17 mouse cellular contexts compared by ENCODE assay signal in the genomic region with DNA sequence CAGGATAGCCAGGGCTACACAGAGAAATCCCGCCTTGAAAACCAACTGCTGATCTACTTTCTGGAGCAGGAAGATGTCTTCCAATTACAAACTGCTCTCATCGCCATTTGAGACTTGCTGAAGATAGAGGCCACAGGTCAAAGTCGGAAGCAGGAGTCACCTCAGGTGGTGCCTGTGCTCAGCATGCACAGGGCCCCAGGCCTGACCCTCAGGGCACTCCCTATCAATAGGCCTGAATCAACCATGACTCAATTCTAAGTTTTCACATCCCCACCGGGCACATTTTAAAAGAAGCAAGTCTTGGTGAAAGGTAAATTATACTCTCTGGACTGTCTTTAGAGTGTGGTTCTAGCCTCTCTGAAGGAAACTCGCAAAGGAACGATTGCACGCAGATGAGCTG. TPM values are rescaled to one million over a fixed set of nuclear protein-coding genes. Genes with fewer than 3 reads are reported as not detected.
DNase-seq lines count a peak whose midpoint lies in the region; ATAC-seq and TF ChIP-seq lines count a peak whose summit lies in the region.
"Had no signal": no experiment of that assay in that cellular context is flagged by ENCODE, and none has a peak within 500 bp of the region (broad histone marks: within the 10 kb centered on the region; RNA-seq: fewer than 3 reads in every experiment).

No protein-coding gene starts in this region.

- no peaks in the 10 kb centered on the region for H3K27me3 ChIP-seq in heart, embryonic 12.5 days (replicated peaks)
- no peaks in the 10 kb centered on the region for H3K27me3 ChIP-seq in liver, adult 2 months (ENCODE audit: control insufficient read depth, insufficient read depth, low read length)
- no peaks in the 10 kb centered on the region for H3K27me3 ChIP-seq in embryonic facial prominence, embryonic 10.5 days (replicated peaks; ENCODE audit: low read depth, poor library complexity, severe bottlenecking)
- no peaks in the 10 kb centered on the region for H3K27me3 ChIP-seq in liver, postnatal 0 days (ENCODE audit: insufficient read depth, low read length)
- H3K27me3 ChIP-seq in forebrain, embryonic 13.5 days = no peaks in the 10 kb centered on the region
- H3K27me3 ChIP-seq: embryonic facial prominence, embryonic 13.5 days; heart, embryonic 15.5 days; megakaryocyte, embryonic 14.5 days had no signal

- TF ChIP-seq CTCF in liver, adult 2 months (IDR thresholded peaks at IDR 0.05; ENCODE audit: low read depth, low read length) = no peak
- TF ChIP-seq CTCF in liver, postnatal 0 days (IDR thresholded peaks at IDR 0.05; ENCODE audit: low read depth) = no peak

- no peak for DNase-seq in heart, postnatal 4 days
- DNase-seq in liver, adult 2 months (ENCODE audit: extremely low read depth, low read depth, low spot score) = peak; percentile 57
- DNase-seq in liver = no peak
- DNase-seq in embryonic facial prominence, embryonic 10.5 days (ENCODE audit: low spot score) = no peak
- no peak for DNase-seq in liver, postnatal 0 days
- DNase-seq in urinary bladder, adult 2 months (ENCODE audit: low spot score) = no peak
- DNase-seq: cerebellum, adult 11 months; cerebellum, postnatal 36 days; gastrocnemius, postnatal 14 days; kidney, postnatal 25 days; left cerebral cortex, postnatal 4 days; lung, adult 2 months had no signal

- H3K4me3 ChIP-seq in heart, embryonic 12.5 days = no peak overlapping the region
- H3K4me3 ChIP-seq in liver, adult 2 months (ENCODE audit: insufficient read depth, low read depth, low read length) = no peak overlapping the region
- peak overlapping the region; percentile 2; the same call in 1 of the 2 replicates for H3K4me3 ChIP-seq in embryonic facial prominence, embryonic 10.5 days
- H3K4me3 ChIP-seq in liver, postnatal 0 days (ENCODE audit: low read depth, low read length) = no peak overlapping the region
- no peak overlapping the region for H3K4me3 ChIP-seq in forebrain, embryonic 13.5 days
- H3K4me3 ChIP-seq: embryonic facial prominence, embryonic 13.5 days; heart, embryonic 15.5 days had no signal

- 72% methylated on average over 7 of the region's 7 CpGs for WGBS in heart, embryonic 12.5 days
- 52% methylated on average over 7 of the region's 7 CpGs for WGBS in liver, adult 2 months
- 79% methylated on average over 7 of the region's 7 CpGs for WGBS in embryonic facial prominence, embryonic 10.5 days
- WGBS in liver, postnatal 0 days (ENCODE audit: insufficient replicate concordance) = 75% methylated on average over 7 of the region's 7 CpGs
- 82% methylated on average over 7 of the region's 7 CpGs for WGBS in forebrain, embryonic 13.5 days

- H3K36me3 ChIP-seq in heart, embryonic 12.5 days = no peaks in the 10 kb centered on the region; the same call in 1 of the 2 replicates
- no peaks in the 10 kb centered on the region for H3K36me3 ChIP-seq in liver, adult 2 months (ENCODE audit: control insufficient read depth, insufficient read depth, low read length)
- peaks cover 33% of the 10 kb centered on the region for H3K36me3 ChIP-seq in embryonic facial prominence, embryonic 10.5 days (replicated peaks)
- H3K36me3 ChIP-seq in liver, postnatal 0 days (replicated peaks; ENCODE audit: insufficient read depth, low read length) = peaks cover 6% of the 10 kb centered on the region; the same call in 1 of the 2 replicates
- H3K36me3 ChIP-seq in forebrain, embryonic 13.5 days (ENCODE audit: poor library complexity, severe bottlenecking) = no peaks in the 10 kb centered on the region
- H3K36me3 ChIP-seq: heart, embryonic 15.5 days had no signal

- no peak for TF ChIP-seq EP300 in liver, postnatal 0 days (IDR thresholded peaks at IDR 0.05; ENCODE audit: low read depth)

- no peak for ATAC-seq in heart, embryonic 12.5 days (ENCODE audit: insufficient number of reproducible peaks, low FRiP score)
- ATAC-seq in liver, postnatal 0 days = no peak
- ATAC-seq in forebrain, embryonic 13.5 days = no peak

- H3K9me3 ChIP-seq in heart, embryonic 12.5 days (replicated peaks) = no peaks in the 10 kb centered on the region
- no peaks in the 10 kb centered on the region for H3K9me3 ChIP-seq in embryonic facial prominence, embryonic 10.5 days
- H3K9me3 ChIP-seq in liver, postnatal 0 days (ENCODE audit: low read length) = no peaks in the 10 kb centered on the region
- H3K9me3 ChIP-seq in forebrain, embryonic 13.5 days (replicated peaks) = no peaks in the 10 kb centered on the region
- H3K9me3 ChIP-seq: embryonic facial prominence, embryonic 13.5 days; heart, embryonic 15.5 days; megakaryocyte, embryonic 14.5 days had no signal

- H3K4me2 ChIP-seq in heart, embryonic 12.5 days = no peak overlapping the region
- H3K4me2 ChIP-seq in liver, postnatal 0 days (ENCODE audit: low read depth, low read length) = 0 out of 2 replicates have a peak overlapping the region, but pooled peaks have one; percentile 32
- H3K4me2 ChIP-seq in forebrain, embryonic 13.5 days = no peak overlapping the region
- H3K4me2 ChIP-seq: embryonic facial prominence, embryonic 13.5 days; heart, embryonic 15.5 days had no signal

- H3K27ac ChIP-seq in heart, embryonic 12.5 days (ENCODE audit: poor library complexity, severe bottlenecking) = no peak overlapping the region
- peak overlapping the region; percentile 27; the same call in 1 of the 2 replicates for H3K27ac ChIP-seq in liver, adult 2 months (replicated peaks; ENCODE audit: insufficient read depth, low read depth, low read length)
- H3K27ac ChIP-seq in embryonic facial prominence, embryonic 10.5 days (replicated peaks) = no peak overlapping the region
- H3K27ac ChIP-seq in liver, postnatal 0 days (ENCODE audit: low read depth) = peak overlapping the region; percentile 29; the same call in 1 of the 2 replicates
- H3K27ac ChIP-seq in forebrain, embryonic 13.5 days = no peak overlapping the region
- H3K27ac ChIP-seq: embryonic facial prominence, embryonic 13.5 days; heart, embryonic 15.5 days had no signal

- no peak for TF ChIP-seq POLR2A in liver, adult 2 months (IDR thresholded peaks at IDR 0.05; ENCODE audit: extremely low read depth, insufficient read depth, low read length)

- peak overlapping the region; percentile 31; the same call in 1 of the 2 replicates for H3K9ac ChIP-seq in heart, embryonic 12.5 days
- H3K9ac ChIP-seq in liver, adult 2 months (ENCODE audit: low read depth, low read length) = no peak overlapping the region
- H3K9ac ChIP-seq in liver, postnatal 0 days (replicated peaks) = peak overlapping the region; percentile 41
- H3K9ac ChIP-seq in forebrain, embryonic 13.5 days = no peak overlapping the region
- H3K9ac ChIP-seq: embryonic facial prominence, embryonic 13.5 days; heart, embryonic 15.5 days had no signal

- H3K4me1 ChIP-seq in heart, embryonic 12.5 days (replicated peaks) = peaks cover 67% of the 10 kb centered on the region
- H3K4me1 ChIP-seq in liver, adult 2 months (ENCODE audit: control insufficient read depth, insufficient read depth, low read length) = peaks cover 41% of the 10 kb centered on the region
- peaks cover 73% of the 10 kb centered on the region for H3K4me1 ChIP-seq in embryonic facial prominence, embryonic 10.5 days
- H3K4me1 ChIP-seq in liver, postnatal 0 days (ENCODE audit: insufficient read depth) = peaks cover 43% of the 10 kb centered on the region
- H3K4me1 ChIP-seq in forebrain, embryonic 13.5 days = peaks cover 69% of the 10 kb centered on the region

- peaks cover 27% of the 10 kb centered on the region; the same call in 1 of the 2 replicates for H3K79me2 ChIP-seq in liver, adult 2 months (ENCODE audit: control insufficient read depth, insufficient read depth, low read length)

RNA-seq across cellular contexts. Expression of a gene that starts 3.4 kb away (rescaled TPM):
- 32.9 and 33.4 TPM in 2 replicates for polyA plus RNA-seq in heart, embryonic 12.5 days (2016; fragmentation: Nextera tagmentation; extraction: Ambion mirVana)
- 100 to 1,000 TPM; 103 to 107 TPM for total RNA-seq in heart, postnatal 4 days (2021)
- 26.6 and 39.5 TPM in 2 replicates for total RNA-seq in liver, adult 2 months (2014; rRNA removed)
- polyA plus RNA-seq in liver, adult 2 months (2012; rRNA removed) = 43.6 and 46.8 TPM in 2 replicates
- polyA plus RNA-seq in embryonic facial prominence, embryonic 10.5 days (2016; fragmentation: Nextera tagmentation; extraction: Ambion mirVana) = 37.4 and 39.0 TPM in 2 replicates
- polyA plus RNA-seq in liver, postnatal 0 days (2015; fragmentation: Nextera tagmentation; extraction: Ambion mirVana) = 16.8 and 17.7 TPM in 2 replicates
- 29.3 and 33.5 TPM in 2 replicates for polyA plus RNA-seq in forebrain, embryonic 13.5 days (2015; fragmentation: Nextera tagmentation; extraction: Ambion mirVana)
- polyA plus RNA-seq in urinary bladder, adult 2 months (2012; rRNA removed) = 32.6 and 44.2 TPM in 2 replicates

RNA-seq across cellular contexts. Expression of a gene that starts 11.6 kb away (rescaled TPM):
- polyA plus RNA-seq in heart, embryonic 12.5 days (2016; fragmentation: Nextera tagmentation; extraction: Ambion mirVana) = 18.2 and 20.0 TPM in 2 replicates
- 10 to 100 TPM; 13.9 to 14.9 TPM for total RNA-seq in heart, postnatal 4 days (2021)
- 2.0 and 2.8 TPM in 2 replicates for total RNA-seq in liver, adult 2 months (2014; rRNA removed)
- polyA plus RNA-seq in liver, adult 2 months (2012; rRNA removed) = 4.6 and 6.3 TPM in 2 replicates
- 29.3 and 30.6 TPM in 2 replicates for polyA plus RNA-seq in embryonic facial prominence, embryonic 10.5 days (2016; fragmentation: Nextera tagmentation; extraction: Ambion mirVana)
- 11.2 and 11.7 TPM in 2 replicates for polyA plus RNA-seq in liver, postnatal 0 days (2015; fragmentation: Nextera tagmentation; extraction: Ambion mirVana)
- polyA plus RNA-seq in forebrain, embryonic 13.5 days (2015; fragmentation: Nextera tagmentation; extraction: Ambion mirVana) = 19.7 and 20.0 TPM in 2 replicates
- 12.2 and 13.9 TPM in 2 replicates for polyA plus RNA-seq in urinary bladder, adult 2 months (2012; rRNA removed)

RNA-seq across cellular contexts. Expression of a gene that starts 48.0 kb away (rescaled TPM):
- polyA plus RNA-seq in heart, embryonic 12.5 days (2016; fragmentation: Nextera tagmentation; extraction: Ambion mirVana) = not detected in 2 replicates
- not detected for total RNA-seq in heart, postnatal 4 days (2021)
- total RNA-seq in liver, adult 2 months (2014; rRNA removed) = not detected in 2 replicates
- not detected in 2 replicates for polyA plus RNA-seq in liver, adult 2 months (2012; rRNA removed)
- polyA plus RNA-seq in embryonic facial prominence, embryonic 10.5 days (2016; fragmentation: Nextera tagmentation; extraction: Ambion mirVana) = 0.05 and 0.11 TPM in 2 replicates
- not detected in 2 replicates for polyA plus RNA-seq in liver, postnatal 0 days (2015; fragmentation: Nextera tagmentation; extraction: Ambion mirVana)
- polyA plus RNA-seq in forebrain, embryonic 13.5 days (2015; fragmentation: Nextera tagmentation; extraction: Ambion mirVana) = 0.20 and 0.30 TPM in 2 replicates
- polyA plus RNA-seq in urinary bladder, adult 2 months (2012; rRNA removed) = not detected in 2 replicates
- total RNA-seq: gastrocnemius, postnatal 14 days had no signal
- polyA plus RNA-seq: lung, adult 2 months had no signal

RNA-seq across cellular contexts. Expression of a gene that starts 58.0 kb away (rescaled TPM):
- 43.2 and 44.3 TPM in 2 replicates for polyA plus RNA-seq in heart, embryonic 12.5 days (2016; fragmentation: Nextera tagmentation; extraction: Ambion mirVana)
- 10 to 100 TPM; 33.7 to 35.8 TPM for total RNA-seq in heart, postnatal 4 days (2021)
- total RNA-seq in liver, adult 2 months (2014; rRNA removed) = 5.2 and 8.5 TPM in 2 replicates
- polyA plus RNA-seq in liver, adult 2 months (2012; rRNA removed) = 7.6 and 11.3 TPM in 2 replicates
- polyA plus RNA-seq in embryonic facial prominence, embryonic 10.5 days (2016; fragmentation: Nextera tagmentation; extraction: Ambion mirVana) = 65.6 and 69.4 TPM in 2 replicates
- polyA plus RNA-seq in liver, postnatal 0 days (2015; fragmentation: Nextera tagmentation; extraction: Ambion mirVana) = 47.1 and 53.0 TPM in 2 replicates
- polyA plus RNA-seq in forebrain, embryonic 13.5 days (2015; fragmentation: Nextera tagmentation; extraction: Ambion mirVana) = 44.9 and 48.0 TPM in 2 replicates
- polyA plus RNA-seq in urinary bladder, adult 2 months (2012; rRNA removed) = 65.9 and 77.0 TPM in 2 replicates

Comparison
In these comparisons a context has a peak if more than half of its experiments do, and no peak if none do; other contexts are left out.
1. H3K9ac ChIP-seq: peak in heart, embryonic 12.5 days (single experiment) and liver, postnatal 0 days (single experiment); none in liver, adult 2 months (single experiment) and forebrain, embryonic 13.5 days (single experiment).
2. H3K27ac ChIP-seq: peak in liver, adult 2 months (single experiment) and liver, postnatal 0 days (single experiment); none in heart, embryonic 12.5 days (single experiment), embryonic facial prominence, embryonic 10.5 days (single experiment) and forebrain, embryonic 13.5 days (single experiment).